Mouse (Mus musculus): ENCODE results near the gene Ptgfrn. TPM values are rescaled to one million over a fixed set of nuclear protein-coding genes. Genes with fewer than 3 reads are reported as not detected.

Ptgfrn gene
- total and polyA plus RNA-seq, 3 experiments, result not detected

GRCm38 (mm10) chr3:101154067-101154466 lies 44.0 kb upstream of the Ptgfrn start:
- Histone ChIP-seq H3K27me3 (ENCODE audit: control insufficient read depth in 1 of 2, insufficient read depth in 2 of 2, low read length in 2 of 2) (no peaks in the 10 kb centered on the region), H3K79me2 (ENCODE audit: control insufficient read depth, insufficient read depth, low read length, poor library complexity) (no peaks in the 10 kb centered on the region), H3K27ac (ENCODE audit: control insufficient read depth, low read depth, low read length) (no peak overlapping the region), H3K36me3 (ENCODE audit: control insufficient read depth in 1 of 2, insufficient read depth in 2 of 2, low read length in 2 of 2) (no peaks in the 10 kb centered on the region), H3K9me3 (replicated peaks; ENCODE audit: insufficient read depth, low read length) (no peaks in the 10 kb centered on the region), H3K4me1 (ENCODE audit: control insufficient read depth in 1 of 2, insufficient read depth in 2 of 2, low read length in 2 of 2) (no peaks in the 10 kb centered on the region), H3K9ac (ENCODE audit: control insufficient read depth, low read depth, low read length, poor library complexity, severe bottlenecking) (no peak overlapping the region), H3K4me3 (ENCODE audit: control insufficient read depth in 1 of 2, insufficient read depth in 1 of 2, low read depth in 2 of 2, low read length in 2 of 2) (no peak overlapping the region)
- DNase-seq (ENCODE audit: low read depth, low spot score), result no peak
- TF ChIP-seq MAX (IDR thresholded peaks at IDR 0.05; ENCODE audit: low read length), result no peak
- no peak for TF ChIP-seq MYB (IDR thresholded peaks at IDR 0.05; ENCODE audit: low read depth, low read length)
- no peak for TF ChIP-seq GABPA (IDR thresholded peaks at IDR 0.05; ENCODE audit: low read depth, low read length)

GRCm38 (mm10) chr3:101153341-101153740 lies 43.3 kb upstream of the Ptgfrn start:
- Histone ChIP-seq H3K9ac (ENCODE audit: control insufficient read depth, low read depth, low read length, poor library complexity, severe bottlenecking) (no peak overlapping the region), H3K79me2 (ENCODE audit: control insufficient read depth, insufficient read depth, low read length, poor library complexity) (no peaks in the 10 kb centered on the region), H3K27me3 (ENCODE audit: control insufficient read depth in 1 of 2, insufficient read depth in 2 of 2, low read length in 2 of 2) (no peaks in the 10 kb centered on the region), H3K9me3 (replicated peaks; ENCODE audit: insufficient read depth, low read length) (no peaks in the 10 kb centered on the region), H3K27ac (ENCODE audit: control insufficient read depth, low read depth, low read length) (no peak overlapping the region), H3K4me1 (ENCODE audit: control insufficient read depth in 1 of 2, insufficient read depth in 2 of 2, low read length in 2 of 2) (no peaks in the 10 kb centered on the region), H3K4me3 (ENCODE audit: control insufficient read depth in 1 of 2, insufficient read depth in 1 of 2, low read depth in 2 of 2, low read length in 2 of 2) (no peak overlapping the region), H3K36me3 (ENCODE audit: control insufficient read depth in 1 of 2, insufficient read depth in 2 of 2, low read length in 2 of 2) (no peaks in the 10 kb centered on the region)
- no peak for DNase-seq (ENCODE audit: low read depth, low spot score)
- TF ChIP-seq USF1 (IDR thresholded peaks at IDR 0.05; ENCODE audit: low read depth, low read length), result no peak
- no peak for TF ChIP-seq SMC3 (IDR thresholded peaks at IDR 0.05; ENCODE audit: low read depth, low read length)
- no peak for TF ChIP-seq EP300 (IDR thresholded peaks at IDR 0.05; ENCODE audit: low read depth in 1 of 2, low read length in 2 of 2)
- no peak for TF ChIP-seq KAT2A (conservative IDR thresholded peaks at IDR 0.05; ENCODE audit: low read depth, low read length)
- no peak for TF ChIP-seq BHLHE40 (IDR thresholded peaks at IDR 0.05; ENCODE audit: borderline replicate concordance, low read depth, low read length)
- TF ChIP-seq RAD21 (IDR thresholded peaks at IDR 0.05; ENCODE audit: low read depth, low read length), result no peak
- no peak for TF ChIP-seq ZC3H11A (IDR thresholded peaks at IDR 0.05; ENCODE audit: low read depth, low read length)
- no peak for TF ChIP-seq MAX (IDR thresholded peaks at IDR 0.05; ENCODE audit: low read length)
- no peak for TF ChIP-seq CHD1 (IDR thresholded peaks at IDR 0.05; ENCODE audit: low read depth, low read length)
- TF ChIP-seq MAZ (IDR thresholded peaks at IDR 0.05; ENCODE audit: low read depth, low read length), result no peak
- no peak for TF ChIP-seq TCF12 (IDR thresholded peaks at IDR 0.05; ENCODE audit: low read depth, low read length)
- TF ChIP-seq MYC (IDR thresholded peaks at IDR 0.05; ENCODE audit: low read depth, low read length), result no peak
- TF ChIP-seq CTCF (IDR thresholded peaks at IDR 0.05 in 2 of 3, conservative IDR thresholded peaks at IDR 0.05 in 1 of 3; ENCODE audit: control insufficient read depth in 1 of 3, insufficient read depth in 1 of 3, low read depth in 2 of 3, low read length in 3 of 3, poor library complexity in 1 of 3, severe bottlenecking in 1 of 3), result no peak
- no peak for TF ChIP-seq RCOR1 (IDR thresholded peaks at IDR 0.05; ENCODE audit: low read depth, low read length)
- no peak for TF ChIP-seq ZNF384 (IDR thresholded peaks at IDR 0.05; ENCODE audit: low read depth, low read length)
- no peak for TF ChIP-seq CHD2 (IDR thresholded peaks at IDR 0.05; ENCODE audit: low read length)
- TF ChIP-seq POLR2A (IDR thresholded peaks at IDR 0.05; ENCODE audit: control insufficient read depth in 1 of 2, insufficient read depth in 1 of 2, low read depth in 1 of 2, low read length in 2 of 2, poor library complexity in 1 of 2), result no peak
- no peak for TF ChIP-seq ELF1 (IDR thresholded peaks at IDR 0.05; ENCODE audit: low read depth, low read length)
- TF ChIP-seq TAL1 (IDR thresholded peaks at IDR 0.05; ENCODE audit: low read length), result no peak
- TF ChIP-seq ZMIZ1 (IDR thresholded peaks at IDR 0.05; ENCODE audit: low read depth, low read length), result no peak
